Mouse (Mus musculus) liver, embryonic 15.5 days (tissue): ENCODE results near the gene Ipo11. TPM values are rescaled to one million over a fixed set of nuclear protein-coding genes. Genes with fewer than 3 reads are reported as not detected.

Experiments used
- ATAC-seq: fragments of 200-750 bp; cut with Nextera tagmentation; 2 replicates; pipeline ENCODE4 v1.8.0; 2017; ENCODE audit warnings: moderate number of reproducible peaks, mild to moderate bottlenecking, moderate library complexity; ENCODE audit not compliant: insufficient read depth
- H3K27ac ChIP-seq: fragments of 300-500 bp; sonication (generic); replicated peaks from 2 replicates; pipeline ENCODE4 v1.5.1; 2015; ENCODE audit warnings: mild to moderate bottlenecking, inconsistent platforms
- H3K27me3 ChIP-seq: fragments of 300-500 bp; sonication (generic); 2 replicates; pipeline ENCODE4 v1.6.1; 2015; ENCODE audit warnings: mild to moderate bottlenecking, inconsistent platforms
- H3K36me3 ChIP-seq: fragments of 300-500 bp; sonication (generic); replicated peaks from 2 replicates; pipeline ENCODE4 v1.6.1; 2015; ENCODE audit warnings: moderate library complexity, mild to moderate bottlenecking, inconsistent platforms
- H3K4me1 ChIP-seq: fragments of 300-500 bp; sonication (generic); replicated peaks from 2 replicates; pipeline ENCODE4 v1.6.1; 2015; ENCODE audit warnings: inconsistent platforms
- H3K4me2 ChIP-seq: fragments of 300-500 bp; sonication (generic); 2 replicates; pipeline ENCODE4 v1.6.1; 2015; ENCODE audit warnings: moderate library complexity, mild to moderate bottlenecking, inconsistent platforms
- H3K4me3 ChIP-seq: fragments of 300-500 bp; sonication (generic); replicated peaks from 2 replicates; pipeline ENCODE4 v1.5.1; 2015; ENCODE audit warnings: mild to moderate bottlenecking, inconsistent platforms
- H3K9ac ChIP-seq: fragments of 300-500 bp; sonication (generic); 2 replicates; pipeline ENCODE4 v1.6.1; 2015; ENCODE audit warnings: moderate library complexity, mild to moderate bottlenecking, inconsistent platforms
- H3K9me3 ChIP-seq: fragments of 300-500 bp; sonication (generic); replicated peaks from 2 replicates; pipeline ENCODE4 v1.6.1; 2016; ENCODE audit warnings: inconsistent platforms
- WGBS: fragments of 180-500 bp; shearing (Covaris S2); methylation state at CpG from one replicate; pipeline ENCODE4 v1.1.7; 2015; ENCODE audit warnings: mixed read lengths; ENCODE audit not compliant: insufficient replicate concordance; 5-methylcytosine and 5-hydroxymethylcytosine counted together
- polyA plus RNA-seq: library from polyadenylated mRNA; unstranded; fragments of >200 nt; fragmentation: Nextera tagmentation; extraction: Ambion mirVana; gene quantifications from 2 replicates; pipeline ENCODE4 v1.2.1, GENCODE M21; 2015

The Ipo11 gene
- 26.9 and 28.2 TPM in 2 replicates for polyA plus RNA-seq

GRCm38 (mm10) chr13:106936256-106937137 is at the start of gene Ipo11:
Gene Ipo11 (minus strand): TSS chr13:106936958.
- Histone ChIP-seq H3K4me3 (peak within 1 kb of the TSS; percentile 100), H3K27me3 (no peaks in the 10 kb centered on the region), H3K9ac (peak within 1 kb of the TSS; percentile 95), H3K4me2 (peak within 1 kb of the TSS; percentile 90), H3K9me3 (no peaks in the 10 kb centered on the region), H3K27ac (peak within 1 kb of the TSS; percentile 82), H3K36me3 (no peaks in the 10 kb centered on the region), H3K4me1 (peaks cover 29% of the 10 kb centered on the region)
- peak; percentile 97 for ATAC-seq
- WGBS, result under 1% methylated on average over 84 of the region's 84 CpGs

GRCm38 (mm10) chr13:106961496-106961895 is 24.7 kb upstream of the Ipo11 start:
- ATAC-seq, result no peak
- Histone ChIP-seq H3K36me3 (peaks cover 71% of the 10 kb centered on the region), H3K9me3 (no peaks in the 10 kb centered on the region)

GRCm38 (mm10) chr13:106960557-106960956 is 23.8 kb upstream of the Ipo11 start:
- Histone ChIP-seq H3K9ac (no peak overlapping the region), H3K4me3 (no peak overlapping the region), H3K27me3 (no peaks in the 10 kb centered on the region), H3K4me2 (no peak overlapping the region), H3K9me3 (no peaks in the 10 kb centered on the region), H3K27ac (no peak overlapping the region), H3K4me1 (no peaks in the 10 kb centered on the region), H3K36me3 (peaks cover 74% of the 10 kb centered on the region)
- 86% methylated on average over 3 of the region's 3 CpGs for WGBS
- no peak for ATAC-seq

More at GRCm38 (mm10) chr13:106961496-106961895, 24.7 kb upstream of the Ipo11 start:
- H3K4me1 ChIP-seq, result no peaks in the 10 kb centered on the region
- H3K4me3 ChIP-seq, result no peak overlapping the region
- H3K4me2 ChIP-seq, result no peak overlapping the region
- H3K27ac ChIP-seq, result no peak overlapping the region
- no peak overlapping the region for H3K9ac ChIP-seq
- H3K27me3 ChIP-seq, result no peaks in the 10 kb centered on the region
- 83% methylated on average over 4 of the region's 4 CpGs for WGBS

- Histone ChIP-seq H3K4me3 (no peak overlapping the region), H3K9me3 (no peaks in the 10 kb centered on the region), H3K9ac (no peak overlapping the region), H3K27ac (no peak overlapping the region), H3K4me1 (no peaks in the 10 kb centered on the region), H3K27me3 (no peaks in the 10 kb centered on the region), H3K4me2 (no peak overlapping the region), H3K36me3 (peaks cover 71% of the 10 kb centered on the region)
- 92% methylated on average over 3 of the region's 3 CpGs for WGBS
- ATAC-seq, result no peak
Observed at GRCm38 (mm10) chr13:106958286-106958685, 21.5 kb upstream of the Ipo11 start.

- Histone ChIP-seq H3K4me2 (no peak overlapping the region), H3K4me1 (no peaks in the 10 kb centered on the region), H3K4me3 (no peak overlapping the region), H3K9ac (no peak overlapping the region), H3K9me3 (no peaks in the 10 kb centered on the region), H3K27me3 (no peaks in the 10 kb centered on the region), H3K27ac (no peak overlapping the region), H3K36me3 (peaks cover 70% of the 10 kb centered on the region)
- ATAC-seq, result no peak
- WGBS, result 93% methylated on average over 4 of the region's 4 CpGs
Observed at GRCm38 (mm10) chr13:106957554-106957953, 20.8 kb upstream of the Ipo11 start.

GRCm38 (mm10) chr13:106954880-106955279 is 18.1 kb upstream of the Ipo11 start:
- Histone ChIP-seq H3K9ac (no peak overlapping the region), H3K4me1 (no peaks in the 10 kb centered on the region), H3K27ac (no peak overlapping the region), H3K4me3 (no peak overlapping the region), H3K4me2 (no peak overlapping the region), H3K9me3 (no peaks in the 10 kb centered on the region), H3K36me3 (peaks cover 72% of the 10 kb centered on the region), H3K27me3 (no peaks in the 10 kb centered on the region)
- no peak for ATAC-seq
- 83% methylated on average over 3 of the region's 3 CpGs for WGBS

GRCm38 (mm10) chr13:106947583-106947982 is 10.8 kb upstream of the Ipo11 start:
- Histone ChIP-seq H3K36me3 (peaks cover 33% of the 10 kb centered on the region), H3K9me3 (no peaks in the 10 kb centered on the region), H3K27ac (no peak overlapping the region), H3K9ac (peak overlapping the region; percentile 89), H3K4me1 (peaks cover 27% of the 10 kb centered on the region), H3K4me3 (peak overlapping the region; percentile 90), H3K27me3 (peaks cover 3% of the 10 kb centered on the region; the same call in 1 of the 2 replicates), H3K4me2 (peak overlapping the region; percentile 87)
- ATAC-seq, result no peak
- WGBS, result 2% methylated on average over 6 of the region's 6 CpGs

GRCm38 (mm10) chr13:106946594-106947540 is 10.1 kb upstream of the Ipo11 start, which contains the start of gene Dimt1:
Gene Dimt1 (plus strand): TSS chr13:106947127.
- H3K4me1 ChIP-seq, result peaks cover 27% of the 10 kb centered on the region
- peak within 1 kb of the TSS; percentile 87 for H3K4me2 ChIP-seq
- H3K27ac ChIP-seq, result peak within 1 kb of the TSS; percentile 76
- peak within 1 kb of the TSS; percentile 90 for H3K4me3 ChIP-seq
- no peaks in the 10 kb centered on the region for H3K9me3 ChIP-seq
- H3K9ac ChIP-seq, result peak within 1 kb of the TSS; percentile 89
- peaks cover 26% of the 10 kb centered on the region for H3K36me3 ChIP-seq
- H3K27me3 ChIP-seq, result peaks cover 3% of the 10 kb centered on the region; the same call in 1 of the 2 replicates
- under 1% methylated on average over 68 of the region's 68 CpGs for WGBS
- peak; percentile 99 for ATAC-seq

- ATAC-seq, result no peak
- Histone ChIP-seq H3K27me3 (peaks cover 3% of the 10 kb centered on the region; the same call in 1 of the 2 replicates), H3K9ac (no peak overlapping the region), H3K27ac (no peak overlapping the region), H3K4me1 (peaks cover 27% of the 10 kb centered on the region), H3K9me3 (no peaks in the 10 kb centered on the region), H3K4me3 (no peak overlapping the region), H3K4me2 (no peak overlapping the region), H3K36me3 (peaks cover 15% of the 10 kb centered on the region)
- 64% methylated on average over 9 of the region's 9 CpGs for WGBS
Observed at GRCm38 (mm10) chr13:106945518-106945917, 8.8 kb upstream of the Ipo11 start.

GRCm38 (mm10) chr13:106942721-106943120 is 6.0 kb upstream of the Ipo11 start:
- Histone ChIP-seq H3K27me3 (peaks cover 3% of the 10 kb centered on the region; the same call in 1 of the 2 replicates), H3K4me3 (no peak overlapping the region), H3K36me3 (no peaks in the 10 kb centered on the region), H3K9ac (no peak overlapping the region), H3K4me1 (peaks cover 13% of the 10 kb centered on the region), H3K9me3 (no peaks in the 10 kb centered on the region), H3K4me2 (no peak overlapping the region), H3K27ac (no peak overlapping the region)
- 55% methylated on average over 1 of the region's 1 CpGs for WGBS
- ATAC-seq, result no peak
